Mouse (Mus musculus) natural killer cell, adult 2 months (primary cell): ENCODE measurements around the gene Smco2.
A peak's percentile ranks its signal among the peaks of the same experiment; 100 is the strongest.

Experiments
- DNase-seq, 2 experiments: peaks; one replicate each; pipeline ENCODE4 v3.0.0; 2022; ENCODE audit warnings: low spot score in 2 of 2

The Smco2 gene

DNA sequence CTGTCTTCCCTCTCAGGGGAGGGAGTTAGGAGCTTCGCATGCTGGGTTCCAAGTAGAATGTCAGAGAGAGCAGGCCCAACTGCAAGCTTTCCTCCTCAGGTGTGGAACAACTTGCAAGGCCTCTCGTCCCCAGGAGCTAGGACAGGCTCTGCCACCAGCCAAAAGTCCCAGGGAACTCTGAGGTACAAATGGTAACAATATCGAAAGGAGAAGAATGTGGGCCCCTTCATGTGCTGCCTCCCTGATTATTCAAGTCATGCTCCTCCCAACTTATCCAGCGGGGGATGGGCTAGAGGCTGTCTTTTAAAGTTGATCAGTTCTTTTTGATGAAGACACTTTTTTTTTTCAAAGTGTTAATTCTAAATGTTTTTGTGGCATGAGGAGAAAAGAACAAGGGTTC is at the start of gene Smco2:
Gene Smco2 (plus strand): TSS at position 55 of the 400 bp plus-strand sequence.
- no peak for DNase-seq

DNA sequence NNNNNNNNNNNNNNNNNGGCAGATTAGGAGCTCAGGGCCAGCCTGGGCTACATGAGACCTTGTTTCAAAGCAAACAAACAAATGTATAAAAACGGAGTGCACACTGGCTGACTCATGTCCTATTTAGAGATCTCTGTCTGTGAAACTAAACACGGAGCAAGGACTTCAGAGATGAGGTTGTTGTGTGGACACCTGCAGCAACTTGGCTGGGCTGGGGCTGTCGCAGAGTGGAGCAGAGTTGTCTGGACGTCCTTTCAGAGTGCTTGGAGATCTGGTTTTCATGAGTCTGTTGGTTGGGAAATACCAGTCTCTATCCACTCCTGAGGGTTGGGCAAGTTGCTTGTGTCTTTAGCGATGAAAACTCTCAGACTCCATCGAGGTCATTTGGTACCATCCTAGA is 39.9 kb upstream of the Smco2 start:
- DNase-seq = no peak

GRCm38 (mm10) chr6:146813007-146813406 is 36.9 kb upstream of the Smco2 start:
- DNase-seq = no peak

GRCm38 (mm10) chr6:146820177-146820965 is 29.5 kb upstream of the Smco2 start:
- no peak for DNase-seq

DNA sequence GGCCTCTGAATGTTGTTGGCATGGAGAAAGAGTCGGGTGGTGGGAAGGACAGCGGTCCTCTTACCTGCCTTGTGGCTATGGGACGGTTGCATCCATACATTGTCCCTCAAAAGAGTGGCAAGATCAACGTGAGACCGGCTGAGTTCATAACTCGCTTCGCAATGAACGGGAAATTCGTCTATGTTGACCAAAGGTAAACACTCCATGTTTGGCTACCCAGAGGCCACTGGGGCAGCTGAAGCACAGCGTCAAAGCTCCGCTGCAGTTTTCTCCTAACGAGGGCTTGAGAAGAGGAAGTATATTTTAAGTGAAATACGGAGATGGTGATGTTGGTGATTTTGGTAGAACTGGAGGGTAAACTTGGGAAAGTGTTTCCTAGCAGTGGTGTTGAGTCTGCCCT is 27.9 kb upstream of the Smco2 start:
- no peak for DNase-seq

GRCm38 (mm10) chr6:146824727-146825486 is 25.0 kb upstream of the Smco2 start:
- DNase-seq = peak; percentile 16 to 31

- DNase-seq = no peak
Measured at GRCm38 (mm10) chr6:146825487-146825773, 24.5 kb upstream of the Smco2 start.

GRCm38 (mm10) chr6:146831320-146831719 is 18.6 kb upstream of the Smco2 start:
- DNase-seq = no peak

DNA sequence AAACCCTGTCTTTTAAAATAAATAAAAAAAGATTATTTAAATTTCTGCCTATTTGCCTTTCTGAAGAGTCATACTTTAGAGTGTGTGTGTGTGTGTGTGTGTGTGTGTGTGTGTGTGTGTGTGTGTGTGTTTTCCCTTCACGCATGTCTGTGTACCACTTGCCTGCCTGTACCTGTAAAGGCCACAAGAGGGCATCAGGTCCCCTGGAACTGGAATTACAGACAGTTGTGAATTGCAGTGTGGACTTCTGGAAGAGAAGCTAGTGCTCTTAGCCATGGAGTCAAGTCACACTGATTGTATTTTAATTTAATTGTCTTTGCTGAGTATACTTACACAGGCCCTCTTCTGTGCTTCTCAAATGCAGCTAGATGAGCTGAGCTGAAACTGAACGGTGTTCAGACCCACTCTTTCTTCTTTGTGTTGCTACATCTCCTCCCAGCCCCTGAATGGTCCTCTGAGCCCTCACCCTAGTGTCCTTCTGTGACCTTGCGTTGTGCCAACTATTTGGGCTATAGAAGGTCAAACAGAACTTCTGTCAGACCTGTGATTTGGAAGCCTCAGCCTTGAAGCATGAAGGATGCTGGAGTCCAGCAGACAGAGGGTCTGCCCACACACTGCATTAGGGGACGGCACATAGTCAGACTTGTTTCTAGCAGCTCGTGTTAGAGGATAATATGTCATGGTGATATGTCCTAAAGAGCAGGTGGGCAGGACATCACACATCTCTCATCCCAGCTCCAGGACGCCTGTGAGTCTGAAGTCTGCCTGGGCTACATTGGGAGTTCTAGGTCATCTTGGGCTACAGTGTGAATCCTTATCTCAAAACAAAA is 16.2 kb upstream of the Smco2 start:
- DNase-seq = peak in 1 of 2 experiments; percentile 5

- DNase-seq = no peak
Measured at GRCm38 (mm10) chr6:146834342-146834741, 15.6 kb upstream of the Smco2 start.

DNA sequence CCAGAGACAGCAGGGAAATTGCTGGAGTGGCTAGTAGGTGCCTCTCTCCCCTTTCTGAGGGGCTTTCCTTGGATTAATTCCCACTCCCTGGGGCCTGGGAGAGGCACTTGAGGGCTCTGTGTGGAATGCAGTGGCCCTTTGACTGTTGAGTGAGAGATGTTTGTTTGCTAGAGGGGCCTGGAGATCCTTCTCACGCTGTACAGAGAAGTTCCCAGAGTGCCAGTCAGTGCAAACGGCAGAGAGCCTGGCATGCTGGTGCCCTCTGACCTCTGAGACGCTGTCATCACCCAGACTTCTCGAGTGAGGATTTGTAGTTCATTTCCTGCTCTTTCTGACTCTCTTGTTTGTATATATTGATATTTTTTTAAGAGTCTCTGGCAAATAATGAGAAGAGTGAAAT is 14.1 kb upstream of the Smco2 start:
- DNase-seq = no peak

- DNase-seq = no peak
Measured at GRCm38 (mm10) chr6:146837316-146837715, 12.6 kb upstream of the Smco2 start.

GRCm38 (mm10) chr6:146838366-146838765 is 11.5 kb upstream of the Smco2 start:
- DNase-seq = no peak

- DNase-seq = no peak
Measured at GRCm38 (mm10) chr6:146838863-146839262, 11.0 kb upstream of the Smco2 start.

DNA sequence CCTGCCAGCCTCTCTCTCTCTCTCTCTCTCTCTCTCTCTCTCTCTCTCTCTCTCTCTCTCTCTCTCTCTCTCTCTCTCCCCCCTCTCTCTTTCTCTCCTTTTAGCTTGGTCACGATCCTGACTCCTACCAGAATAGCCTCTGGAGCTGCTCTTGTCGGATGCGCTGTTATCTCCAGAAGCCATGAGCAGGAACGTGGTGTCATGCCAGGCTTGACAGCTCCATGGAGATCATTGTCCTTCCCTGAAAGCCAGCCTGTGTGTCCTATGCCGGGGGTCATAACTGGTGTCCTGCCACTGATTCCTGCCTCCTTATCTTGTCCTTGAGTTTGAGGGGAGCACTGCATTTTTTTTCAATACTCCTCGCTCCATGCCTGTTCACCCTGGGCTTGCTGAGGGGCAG is 5.0 kb upstream of the Smco2 start:
- no peak for DNase-seq

DNA sequence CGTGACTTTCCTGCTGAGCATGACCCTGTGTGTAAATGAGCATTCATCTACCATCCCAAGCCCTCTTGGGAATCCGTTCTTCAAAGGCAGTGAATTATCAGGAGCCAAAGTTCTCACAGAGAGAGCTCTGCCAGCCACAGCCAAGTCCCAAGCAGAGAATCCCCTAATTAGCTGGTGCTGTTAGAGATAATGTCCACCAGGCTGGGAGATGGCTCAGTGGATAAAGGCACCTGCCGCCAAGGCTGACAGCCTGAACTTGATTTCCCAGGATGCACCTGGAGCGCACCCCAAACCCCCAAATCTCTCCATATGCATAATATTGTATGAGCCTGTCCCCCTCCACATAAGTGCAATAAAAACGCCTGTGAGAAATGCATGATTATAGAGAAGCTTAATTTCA is 4.6 kb upstream of the Smco2 start:
- no peak for DNase-seq

DNA sequence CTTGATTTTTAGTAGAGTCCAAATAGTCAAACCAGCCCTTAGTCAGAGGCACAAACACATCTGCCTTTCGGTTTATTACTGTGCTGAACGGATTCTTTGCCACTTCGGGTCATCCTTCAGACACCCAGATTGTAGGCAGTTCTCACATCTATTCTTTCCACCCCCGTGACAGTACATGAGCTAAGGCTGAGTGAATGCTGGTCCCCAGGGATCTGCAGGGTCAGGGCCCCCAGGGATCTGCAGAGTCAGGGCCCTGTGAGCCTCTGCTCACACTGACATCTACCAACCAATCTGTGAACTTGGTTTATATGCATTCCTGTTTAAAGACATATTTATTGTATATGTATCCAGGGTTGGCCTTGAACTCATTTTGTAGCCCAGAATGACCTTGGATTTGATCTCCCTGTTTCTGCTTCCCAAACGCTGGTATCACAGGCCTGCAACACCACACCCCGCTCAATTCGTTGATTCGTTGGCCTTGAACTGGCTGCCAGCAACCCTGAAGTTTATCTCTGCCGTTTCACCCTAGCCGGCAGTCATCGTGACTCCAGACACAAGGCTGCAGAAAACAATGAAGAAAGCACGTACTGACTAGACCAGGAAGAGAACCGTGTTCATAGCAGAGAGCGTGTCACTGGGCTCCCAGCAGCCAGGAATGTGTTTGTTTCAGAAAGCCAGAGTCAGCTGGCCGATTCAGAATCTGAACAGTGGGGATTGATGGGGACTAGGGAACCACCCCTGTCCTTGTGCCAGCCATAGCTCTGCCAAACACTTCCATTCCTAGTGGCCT is 3.7 kb upstream of the Smco2 start:
- DNase-seq = no peak

- DNase-seq = no peak
Measured at GRCm38 (mm10) chr6:146847402-146847801, 2.5 kb upstream of the Smco2 start.

DNA sequence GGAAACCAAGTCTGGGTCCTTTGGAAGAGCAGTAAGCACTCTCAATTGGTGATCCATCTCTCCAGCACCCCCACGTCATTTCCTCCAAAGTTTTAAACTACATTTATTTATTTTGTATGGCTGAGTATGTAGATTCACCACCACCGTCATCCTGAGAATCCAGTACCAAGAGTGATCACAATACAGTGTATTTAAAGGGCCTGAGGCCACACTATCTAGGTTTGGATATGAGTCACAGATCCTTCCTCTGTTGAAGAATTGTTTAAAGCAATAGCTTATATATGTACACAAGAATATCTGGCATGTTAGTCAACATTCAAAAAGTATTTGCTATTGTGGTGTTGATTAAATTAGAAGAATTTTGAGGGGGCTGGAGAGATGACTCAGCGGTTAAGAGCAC is 1.6 kb upstream of the Smco2 start:
- DNase-seq = no peak

GRCm38 (mm10) chr6:146851916-146852315 is 2.0 kb downstream of the Smco2 start:
- DNase-seq = no peak

- DNase-seq = no peak
Measured at GRCm38 (mm10) chr6:146852739-146853138, 2.8 kb downstream of the Smco2 start.

- no peak for DNase-seq
Measured at GRCm38 (mm10) chr6:146855185-146855584, 5.3 kb downstream of the Smco2 start.
